Mouse (Mus musculus) liver, adult 2 months (tissue): ENCODE measurements around the gene Bdp1. TPM values are rescaled to one million over a fixed set of nuclear protein-coding genes. Genes with fewer than 3 reads are reported as not detected.

Experiments used
- DNase-seq: peaks from one replicate; pipeline ENCODE4 v3.0.0-alpha.2; 2011; ENCODE audit warnings: low read depth, low spot score; ENCODE audit errors: extremely low read depth
- H3K27ac ChIP-seq: fragments of 200-500 bp; replicated peaks from 2 replicates; pipeline ENCODE4 v1.5.1; 2012; ENCODE audit warnings: low read depth, mild to moderate bottlenecking, control low read depth, inconsistent platforms, low read length; ENCODE audit not compliant: insufficient read depth
- H3K27me3 ChIP-seq: fragments of 200-500 bp; 2 replicates; pipeline ENCODE4 v1.6.1; 2012; ENCODE audit warnings: mild to moderate bottlenecking, moderate library complexity, low read length, inconsistent platforms; ENCODE audit not compliant: control insufficient read depth, insufficient read depth
- H3K36me3 ChIP-seq: fragments of 200-500 bp; 2 replicates; pipeline ENCODE4 v1.6.1; 2012; ENCODE audit warnings: low read length, inconsistent platforms; ENCODE audit not compliant: control insufficient read depth, insufficient read depth
- H3K4me1 ChIP-seq: fragments of 200-500 bp; 2 replicates; pipeline ENCODE4 v1.6.1; 2011; ENCODE audit warnings: low read length; ENCODE audit not compliant: control insufficient read depth, insufficient read depth
- H3K4me3 ChIP-seq: fragments of 200-500 bp; 2 replicates; pipeline ENCODE4 v1.5.1; 2011; ENCODE audit warnings: low read depth, mild to moderate bottlenecking, control low read depth, low read length, moderate library complexity; ENCODE audit not compliant: insufficient read depth
- H3K79me2 ChIP-seq: fragments of 200-500 bp; 2 replicates; pipeline ENCODE4 v1.6.1; 2012; ENCODE audit warnings: inconsistent platforms, mild to moderate bottlenecking, low read length, moderate library complexity; ENCODE audit not compliant: control insufficient read depth, insufficient read depth
- H3K9ac ChIP-seq: fragments of 200-500 bp; 2 replicates; pipeline ENCODE4 v1.6.1; 2012; ENCODE audit warnings: low read depth, mild to moderate bottlenecking, control low read depth, inconsistent platforms, low read length
- CTCF ChIP-seq: fragments of 200-500 bp; IDR thresholded peaks from 2 replicates; pipeline ENCODE4 v1.5.1; 2011; ENCODE audit warnings: low read depth, low read length, control low read depth
- POLR2A ChIP-seq: fragments of 200-500 bp; IDR thresholded peaks from 2 replicates; pipeline ENCODE4 v1.6.1; 2011; ENCODE audit warnings: low read length, control low read depth; ENCODE audit not compliant: insufficient read depth; ENCODE audit errors: extremely low read depth
- WGBS: fragments of 180-500 bp; shearing (Covaris S2); methylation state at CpG from one replicate; pipeline ENCODE4 v1.1.7; 2018; 5-methylcytosine and 5-hydroxymethylcytosine counted together
- polyA plus RNA-seq: library from polyadenylated mRNA; depleted of rRNA; stranded (reverse); fragments of >200 nt; gene quantifications from 2 replicates; pipeline ENCODE4 v1.2.3, GENCODE M21; 2012; rRNA removed
- total RNA-seq: library from RNA; depleted of rRNA; stranded (reverse); fragments of >200 nt; gene quantifications from 2 replicates; pipeline ENCODE4 v1.2.3, GENCODE M21; 2014; rRNA removed

The Bdp1 gene
- total RNA-seq = 9.3 and 10.7 TPM in 2 replicates
- polyA plus RNA-seq = 0.54 and 0.95 TPM in 2 replicates

- H3K9ac ChIP-seq = peak within 1 kb of the TSS; percentile 98
- peaks cover under 1% of the 10 kb centered on the region for H3K36me3 ChIP-seq
- peak within 1 kb of the TSS; percentile 100 for H3K4me3 ChIP-seq
- H3K27ac ChIP-seq = peak within 1 kb of the TSS; percentile 83
- under 1% methylated on average over 44 of the region's 44 CpGs for WGBS
- H3K27me3 ChIP-seq = no peaks in the 10 kb centered on the region
- H3K79me2 ChIP-seq = peaks cover 12% of the 10 kb centered on the region; the same call in 1 of the 2 replicates
- peak; percentile 68 for DNase-seq
- H3K4me1 ChIP-seq = peaks cover 12% of the 10 kb centered on the region
- TF ChIP-seq CTCF (no peak), POLR2A (peak; percentile 75)
Measured at GRCm38 (mm10) chr13:100103748-100104254, at the start of gene Bdp1. TSS of gene Bdp1 (minus strand) at chr13:100104070.

GRCm38 (mm10) chr13:100152659-100153058 lies 48.8 kb upstream of the Bdp1 start:
- peak; percentile 77 for DNase-seq

GRCm38 (mm10) chr13:100141646-100142314 lies 37.9 kb upstream of the Bdp1 start:
- Histone ChIP-seq H3K27me3 (no peaks in the 10 kb centered on the region), H3K9ac (no peak overlapping the region), H3K79me2 (no peaks in the 10 kb centered on the region), H3K36me3 (peaks cover 12% of the 10 kb centered on the region), H3K27ac (no peak overlapping the region), H3K4me3 (no peak overlapping the region), H3K4me1 (no peaks in the 10 kb centered on the region)
- DNase-seq = no peak
- no peak for TF ChIP-seq CTCF
- TF ChIP-seq POLR2A = no peak
- WGBS = 85% methylated on average over 8 of the region's 8 CpGs

More at GRCm38 (mm10) chr13:100152659-100153058, 48.8 kb upstream of the Bdp1 start:
- peaks cover 2% of the 10 kb centered on the region; the same call in 1 of the 2 replicates for H3K4me1 ChIP-seq
- WGBS = 17% methylated on average over 1 of the region's 1 CpGs
- H3K79me2 ChIP-seq = no peaks in the 10 kb centered on the region
- H3K9ac ChIP-seq = no peak overlapping the region
- no peak overlapping the region for H3K4me3 ChIP-seq
- H3K27ac ChIP-seq = 0 out of 2 replicates have a peak overlapping the region, but pooled peaks have one; percentile 31
- TF ChIP-seq CTCF (no peak), POLR2A (no peak)
- H3K27me3 ChIP-seq = no peaks in the 10 kb centered on the region; the same call in 1 of the 2 replicates
- no peaks in the 10 kb centered on the region; the same call in 1 of the 2 replicates for H3K36me3 ChIP-seq

GRCm38 (mm10) chr13:100125258-100125643 lies 21.4 kb upstream of the Bdp1 start:
- Histone ChIP-seq H3K4me3 (peak overlapping the region; percentile 81), H3K4me1 (peaks cover 5% of the 10 kb centered on the region), H3K27ac (no peak overlapping the region), H3K36me3 (peaks cover 21% of the 10 kb centered on the region), H3K79me2 (no peaks in the 10 kb centered on the region; the same call in 1 of the 2 replicates), H3K9ac (peak overlapping the region; percentile 42; the same call in 1 of the 2 replicates), H3K27me3 (no peaks in the 10 kb centered on the region)
- TF ChIP-seq POLR2A = no peak
- no peak for TF ChIP-seq CTCF
- DNase-seq = no peak
- WGBS = 1% methylated on average over 10 of the region's 10 CpGs

GRCm38 (mm10) chr13:100124423-100125257 lies 20.8 kb upstream of the Bdp1 start, which contains the start of gene Smn1:
TSS of gene Smn1 (plus strand) at chr13:100124852.
- Histone ChIP-seq H3K9ac (peak within 1 kb of the TSS; percentile 85), H3K27me3 (no peaks in the 10 kb centered on the region), H3K4me3 (peak within 1 kb of the TSS; percentile 81), H3K79me2 (no peaks in the 10 kb centered on the region; the same call in 1 of the 2 replicates), H3K36me3 (peaks cover 21% of the 10 kb centered on the region), H3K4me1 (peaks cover 5% of the 10 kb centered on the region), H3K27ac (no peak within 1 kb of the TSS)
- peak; percentile 84 for DNase-seq
- 4% methylated on average over 42 of the region's 42 CpGs for WGBS
- no peak for TF ChIP-seq CTCF
- peak; percentile 53; the same call in 1 of the 2 replicates for TF ChIP-seq POLR2A
